Mouse (Mus musculus) E14TG2a.4 (cell line): ENCODE measurements at regions not wholly inside any gene's neighbourhood (a gene's known extent, or its start where the extent isn't known, plus 50 kb on each side); places are given as distances from the start of the nearest gene placed in this dataset.

Experiments used
- CTCF ChIP-seq: conservative IDR thresholded peaks from 2 replicates; pipeline ENCODE4 v1.5.1; 2014; ENCODE audit warnings: low read length
- POU5F1 ChIP-seq: IDR thresholded peaks from 2 replicates; pipeline ENCODE4 v1.6.1; 2014; ENCODE audit warnings: low read length, borderline replicate concordance

GRCm38 (mm10) chr7:53117666-53118065 lies 1102.1 kb upstream of the 1700015G11Rik start:
- TF ChIP-seq CTCF = no peak
- no peak for TF ChIP-seq POU5F1
